Mouse (Mus musculus): ENCODE measurements around the gene Sult2b1.

Sult2b1 gene

GRCm38 (mm10) chr7:45699523-45700141, 84.8 kb downstream of the Sult2b1 start, which contains the start of gene Car11:
Car11 (plus strand) TSS chr7:45699843.
- ChIA-PET POLR2A (interaction anchor here in 3 of 4 experiments (0.5 to 14.6 kb wide), 26 partner anchors 9 to 498 kb away, joined by 3 to 640 read pairs (median 6); partner anchors contain the start of genes Fam83e (in 3 of the 3), Rpl18 (in 2 of the 3), Sphk2 (in 2 of the 3) and Bax (in 1 of the 3)), CTCF (interaction anchor here (0.6 to 3.6 kb wide), 10 partner anchors 17 to 1141 kb away, joined by 3 to 29 read pairs (median 4); partner anchors contain the start of genes Gys1 (in 2 of the 4), Ntn5 (in 2 of the 4) and Lmtk3 (in 1 of the 4))

- POLR2A ChIA-PET, result interaction anchor here in 3 of 4 experiments (0.6 to 14.6 kb wide), 6 partner anchors 18 to 184 kb away, joined by 3 to 640 read pairs (median 5); partner anchors contain the start of genes Fam83e (in 2 of the 3), Rpl18 (in 2 of the 3), Sphk2 (in 2 of the 3) and Spaca4 (in 1 of the 3)
- CTCF ChIA-PET, result interaction anchor here in 1 of 4 experiments (0.6 to 1.5 kb wide), 2 partner anchors 15 to 152 kb away, joined by 3 to 7 read pairs; no protein-coding TSS in a partner anchor
These were observed 86.6 kb downstream of the Sult2b1 start for GRCm38 (mm10) chr7:45697894-45698293.

GRCm38 (mm10) chr7:45695098-45695497, 89.4 kb downstream of the Sult2b1 start:
- POLR2A ChIA-PET, result interaction anchor here in 3 of 4 experiments (0.6 to 3.3 kb wide), 12 partner anchors 9 to 96 kb away, joined by 3 to 27 read pairs (median 4); partner anchors contain the start of genes Dbp (in 2 of the 3), Sphk2 (in 2 of the 3), Fam83e (in 1 of the 3) and Fut2 (in 1 of the 3)
- CTCF ChIA-PET, result interaction anchor here in 3 of 4 experiments (0.5 to 3.6 kb wide), 4 partner anchors 12 to 246 kb away, joined by 3 to 18 read pairs (median 8); partner anchors contain the start of gene Ntn5 (in 2 of the 3)

- CTCF ChIA-PET, result interaction anchor here in 3 of 4 experiments (0.5 to 3.6 kb wide), 6 partner anchors 11 to 289 kb away, joined by 3 to 18 read pairs (median 6); partner anchors contain the start of genes Ntn5 (in 2 of the 3) and Kcna7 (in 1 of the 3)
- POLR2A ChIA-PET, result interaction anchor here (0.9 to 3.3 kb wide), 13 partner anchors 10 to 175 kb away, joined by 3 to 27 read pairs (median 4); partner anchors contain the start of genes Sphk2 (in 3 of the 4), Dbp (in 2 of the 4), Fut2 (in 1 of the 4) and Ntn5 (in 1 of the 4)
These were observed 90.4 kb downstream of the Sult2b1 start, which contains the start of gene Sec1 for GRCm38 (mm10) chr7:45693921-45694591. Sec1 (minus strand) TSS chr7:45694402.

GRCm38 (mm10) chr7:45692364-45692763, 92.1 kb downstream of the Sult2b1 start:
- CTCF ChIA-PET, result interaction anchor here in 3 of 4 experiments (1.1 to 3.6 kb wide), 4 partner anchors 8 to 10 kb away, joined by 3 to 18 read pairs (median 7); partner anchors contain the start of gene Ntn5 (in 2 of the 3)
- POLR2A ChIA-PET, result interaction anchor here in 2 of 4 experiments (0.6 to 3.3 kb wide), 3 partner anchors 9 to 540 kb away, joined by 4 to 17 read pairs (median 8); partner anchors contain the start of gene Ntn5 (in 1 of the 2)

GRCm38 (mm10) chr7:45689800-45690199, 94.7 kb downstream of the Sult2b1 start:
- POLR2A ChIA-PET, result interaction anchor here in 3 of 4 experiments (0.6 to 3.1 kb wide), 20 partner anchors 10 to 253 kb away, joined by 3 to 14 read pairs (median 4); partner anchors contain the start of genes Car11 (in 2 of the 3), Sphk2 (in 2 of the 3) and Fam83e (in 1 of the 3)
- CTCF ChIA-PET, result interaction anchor here in 2 of 4 experiments (0.5 to 1.0 kb wide), 2 partner anchors 97 to 308 kb away, joined by 3 read pairs; no protein-coding TSS in a partner anchor

- CTCF ChIA-PET, result no interaction called here
- POLR2A ChIA-PET, result interaction anchor here in 3 of 4 experiments (0.6 to 3.1 kb wide), 13 partner anchors 11 to 232 kb away, joined by 3 to 13 read pairs (median 4); partner anchors contain the start of genes Car11 (in 2 of the 3) and Sphk2 (in 2 of the 3)
These were observed 95.4 kb downstream of the Sult2b1 start for GRCm38 (mm10) chr7:45689099-45689498.

GRCm38 (mm10) chr7:45686841-45687240, 97.6 kb downstream of the Sult2b1 start:
- CTCF ChIA-PET, result no interaction called here
- POLR2A ChIA-PET, result interaction anchor here in 1 of 4 experiments (1.3 kb wide), 1 partner anchor 161 kb away, joined by 3 read pairs; the partner anchor contains the start of genes Plekha4 and Ppp1r15a

- POLR2A ChIA-PET, result interaction anchor here in 2 of 4 experiments (0.5 to 1.3 kb wide), 4 partner anchors 9 to 376 kb away, joined by 3 to 4 read pairs (median 4); no protein-coding TSS in a partner anchor
These were observed 98.7 kb downstream of the Sult2b1 start for GRCm38 (mm10) chr7:45685811-45686210.

GRCm38 (mm10) chr7:45683396-45684050, 100.9 kb downstream of the Sult2b1 start, which contains the start of gene Ntn5:
Ntn5 (plus strand) TSS chr7:45684022.
- ChIA-PET POLR2A (interaction anchor here (0.5 to 4.7 kb wide), 47 partner anchors 10 to 270 kb away, joined by 3 to 21 read pairs (median 5); partner anchors contain the start of genes Sphk2 (in 3 of the 4), Car11 (in 2 of the 4), Ftl1 (in 2 of the 4) and Fut2 (in 2 of the 4)), CTCF (interaction anchor here (0.5 to 4.1 kb wide), 69 partner anchors 9 to 547 kb away, joined by 3 to 33 read pairs (median 5); partner anchors contain the start of genes Car11 (in 2 of the 4), Fut1 (in 2 of the 4), Sec1 (in 2 of the 4) and Cyth2 (in 1 of the 4))

More at GRCm38 (mm10) chr7:45685811-45686210, 98.7 kb downstream of the Sult2b1 start:
- CTCF ChIA-PET, result interaction anchor here in 2 of 4 experiments (0.6 to 4.1 kb wide), 2 partner anchors 41 to 169 kb away, joined by 3 to 33 read pairs; no protein-coding TSS in a partner anchor

- ChIA-PET POLR2A (interaction anchor here (0.5 to 4.7 kb wide), 59 partner anchors 8 to 268 kb away, joined by 3 to 21 read pairs (median 5); partner anchors contain the start of genes Sphk2 (in 3 of the 4), Car11 (in 2 of the 4), Ftl1 (in 2 of the 4) and Fut2 (in 2 of the 4)), CTCF (interaction anchor here (0.5 to 4.1 kb wide), 128 partner anchors 8 to 602 kb away, joined by 3 to 33 read pairs (median 4); partner anchors contain the start of genes Car11 (in 3 of the 4), Fut1 (in 2 of the 4), Gys1 (in 2 of the 4) and Nucb1 (in 2 of the 4))
These were observed 102.0 kb downstream of the Sult2b1 start for GRCm38 (mm10) chr7:45682144-45683126.

GRCm38 (mm10) chr7:45681046-45681736, 103.3 kb downstream of the Sult2b1 start:
- CTCF ChIA-PET, result interaction anchor here (0.5 to 3.7 kb wide), 9 partner anchors 10 to 499 kb away, joined by 3 to 21 read pairs (median 4); partner anchors contain the start of genes Abcc8 (in 1 of the 4), Bax (in 1 of the 4) and Sec1 (in 1 of the 4)
- POLR2A ChIA-PET, result interaction anchor here in 3 of 4 experiments (0.5 to 4.7 kb wide), 13 partner anchors 9 to 241 kb away, joined by 3 to 21 read pairs (median 6); partner anchors contain the start of genes Dbp (in 1 of the 3), Fut2 (in 1 of the 3), Plekha4 (in 1 of the 3) and Ppp1r15a (in 1 of the 3)

Measured in embryonic stem cell, embryonic (primary cell).